Mouse (Mus musculus): ENCODE data around the gene Gcnt4.

- no peak for TF ChIP-seq MAFK (IDR thresholded peaks at IDR 0.05; ENCODE audit: insufficient read depth, low read depth, low read length)
- TF ChIP-seq ZC3H11A (IDR thresholded peaks at IDR 0.05; ENCODE audit: borderline replicate concordance, low read depth, low read length): no peak
- TF ChIP-seq CHD2 (IDR thresholded peaks at IDR 0.05; ENCODE audit: low read depth, low read length): no peak
Measured at GRCm38 (mm10) chr13:96878220-96879057, 46.0 kb upstream of the Gcnt4 start.

All from ES-E14 (cell line).